Mouse (Mus musculus): ENCODE data around the gene Vash2. TPM values are rescaled to one million over a fixed set of nuclear protein-coding genes. Genes with fewer than 3 reads are reported as not detected.
"Not testable (repeated sequence)": the region's sequence is repeated elsewhere in the genome, so short reads cannot be mapped to it uniquely, and the experiment has no call there.

The Vash2 gene
- polyA plus RNA-seq (2015; fragmentation: Nextera tagmentation; extraction: Ambion mirVana): 27.0 and 29.3 TPM in 2 replicates

DNA sequence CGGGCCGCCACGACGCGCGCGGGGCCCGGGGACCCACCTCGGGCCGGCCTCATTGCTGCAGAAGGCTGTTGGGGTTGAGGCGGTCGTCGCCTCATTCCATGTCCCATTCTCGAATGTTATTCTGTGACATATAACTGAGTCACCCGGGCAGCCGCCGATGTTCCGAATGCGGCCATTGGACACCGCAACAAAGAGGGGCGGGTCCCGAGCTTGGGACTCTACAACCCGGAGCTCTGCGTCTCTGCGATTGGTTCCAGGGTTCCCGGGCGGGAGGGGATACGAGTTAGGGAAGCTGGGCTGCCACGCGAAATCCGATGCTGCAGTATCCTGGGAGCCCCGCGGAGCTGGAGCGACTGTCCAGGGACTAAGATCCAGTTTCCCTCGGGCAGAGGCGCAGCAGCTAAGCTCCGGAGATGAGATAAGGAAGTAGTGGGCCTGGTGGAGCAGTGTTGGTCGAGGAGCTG lies at the start of gene Vash2:
Gene Vash2, minus strand, starts transcription at position 197 of the 464 bp plus-strand sequence.
- H3K27ac ChIP-seq (ENCODE audit: low read length): peak within 1 kb of the TSS; percentile 89
- H3K36me3 ChIP-seq (ENCODE audit: insufficient read depth, low read length): peaks cover 4% of the 10 kb centered on the region; the same call in 1 of the 2 replicates
- WGBS: under 1% methylated on average over 38 of the region's 38 CpGs
- H3K4me3 ChIP-seq (ENCODE audit: low read length): peak within 1 kb of the TSS; percentile 71
- peaks cover 25% of the 10 kb centered on the region for H3K4me1 ChIP-seq (ENCODE audit: insufficient read depth, low read length)
- peak within 1 kb of the TSS; percentile 99 for H3K4me2 ChIP-seq (replicated peaks; ENCODE audit: low read depth, low read length)
- peak within 1 kb of the TSS; percentile 82 for H3K9ac ChIP-seq (replicated peaks; ENCODE audit: low read length)
- H3K9me3 ChIP-seq (ENCODE audit: low read length): no peaks in the 10 kb centered on the region
- peak; percentile 98 for ATAC-seq (ENCODE audit: low FRiP score, low TSS enrichment)
- no peaks in the 10 kb centered on the region for H3K27me3 ChIP-seq (ENCODE audit: insufficient read depth, low read length)

DNA sequence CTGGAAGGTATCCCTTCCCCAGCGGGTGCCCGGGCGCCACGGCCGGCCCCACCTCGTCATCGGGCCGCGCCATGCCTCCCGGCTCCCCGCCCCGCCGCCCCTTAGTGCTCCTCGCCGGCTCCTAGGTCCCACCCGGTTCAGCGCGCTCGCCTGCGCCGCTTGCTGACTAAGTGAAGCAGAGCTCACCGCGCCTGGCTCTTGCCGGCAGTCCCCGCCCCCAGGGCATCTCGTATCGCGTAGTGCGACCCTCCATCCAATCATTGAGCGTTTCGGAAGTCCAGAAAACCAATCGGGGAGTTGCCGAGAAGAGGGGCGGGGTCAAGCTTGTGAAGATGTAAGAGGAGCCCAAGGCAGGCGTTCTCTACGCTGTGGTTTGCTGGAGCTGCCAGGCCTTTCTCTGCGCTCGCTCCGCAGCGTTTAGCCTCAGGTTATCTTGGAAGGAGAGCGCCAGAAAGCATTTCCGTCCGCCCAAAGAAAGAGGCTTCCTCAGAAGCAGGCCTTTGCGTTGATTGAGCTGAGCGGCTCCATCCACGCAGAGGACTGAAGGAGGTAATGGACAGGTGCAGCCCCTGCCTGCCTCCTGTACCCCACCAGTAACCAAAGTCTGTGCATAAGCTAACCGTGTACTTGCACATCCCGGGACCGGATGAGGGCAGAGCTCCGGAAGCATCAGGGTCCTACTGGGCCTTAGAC lies 47.1 kb upstream of the Vash2 start, which contains the start of gene Flvcr1:
Gene Flvcr1, minus strand, starts transcription at position 138 of the 693 bp plus-strand sequence.
- Histone ChIP-seq H3K4me3 (ENCODE audit: low read length) (peak within 1 kb of the TSS; percentile 81), H3K9ac (replicated peaks; ENCODE audit: low read length) (peak within 1 kb of the TSS; percentile 84), H3K9me3 (ENCODE audit: low read length) (no peaks in the 10 kb centered on the region), H3K36me3 (ENCODE audit: insufficient read depth, low read length) (peaks cover 6% of the 10 kb centered on the region), H3K4me2 (replicated peaks; ENCODE audit: low read depth, low read length) (peak within 1 kb of the TSS; percentile 98), H3K27me3 (ENCODE audit: insufficient read depth, low read length) (no peaks in the 10 kb centered on the region), H3K27ac (ENCODE audit: low read length) (peak within 1 kb of the TSS; percentile 90), H3K4me1 (ENCODE audit: insufficient read depth, low read length) (peaks cover 21% of the 10 kb centered on the region)
- peak; percentile 100 for ATAC-seq (ENCODE audit: low FRiP score, low TSS enrichment)
- 0% methylated on average over 49 of the region's 50 CpGs for WGBS

DNA sequence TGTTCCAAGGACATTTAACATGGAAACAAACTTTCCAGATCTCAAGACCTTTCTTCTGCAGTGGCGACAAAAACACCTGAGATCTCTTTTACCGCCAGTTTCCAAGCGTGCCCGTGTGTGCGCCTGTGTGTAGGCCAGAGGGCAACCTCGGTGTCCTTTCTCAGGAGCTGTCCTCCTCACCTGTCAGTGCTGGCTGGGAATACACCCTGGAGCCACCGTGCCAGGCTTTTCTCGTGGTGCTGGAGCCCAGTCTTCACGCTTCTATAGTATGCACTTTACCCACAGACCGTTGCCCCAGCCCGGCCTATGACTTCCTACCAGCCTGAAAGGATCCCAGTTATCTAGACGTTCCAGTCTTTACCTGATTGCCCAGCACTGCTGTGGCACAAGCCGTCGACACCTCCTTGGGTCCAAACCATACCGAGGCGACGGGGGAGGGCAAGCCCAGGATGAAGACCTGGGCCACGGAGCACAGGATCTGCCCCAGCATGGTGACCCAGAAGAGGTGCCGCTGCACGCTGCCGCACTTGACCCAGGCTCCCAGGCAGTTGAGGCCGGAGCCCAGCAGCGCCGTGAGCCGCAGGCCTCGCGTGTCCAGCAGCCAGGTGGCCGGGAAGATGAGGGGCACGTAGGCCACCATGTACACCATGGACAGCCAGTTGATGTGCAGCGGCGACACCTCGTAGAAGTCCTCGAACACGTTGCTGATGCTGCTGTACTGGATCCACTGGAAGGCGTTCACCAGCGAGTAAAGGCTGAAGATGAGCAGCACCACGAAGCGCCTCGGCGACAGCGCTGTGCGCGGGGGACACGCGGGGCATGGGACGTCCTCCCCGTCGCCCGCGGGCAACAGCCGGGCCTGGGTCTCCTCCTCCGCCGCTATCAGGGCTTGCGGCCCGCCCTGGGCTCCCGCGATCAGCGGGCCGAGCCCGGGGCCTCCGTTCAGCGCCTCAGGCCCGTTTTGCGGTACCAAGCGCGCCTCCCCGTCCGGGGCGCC lies 46.2 kb upstream of the Vash2 start:
- peaks cover 21% of the 10 kb centered on the region for H3K4me1 ChIP-seq (ENCODE audit: insufficient read depth, low read length)
- H3K4me2 ChIP-seq (replicated peaks; ENCODE audit: low read depth, low read length): peak overlapping the region; percentile 98
- WGBS: 2% methylated on average over 69 of the region's 69 CpGs
- H3K36me3 ChIP-seq (ENCODE audit: insufficient read depth, low read length): peaks cover 6% of the 10 kb centered on the region
- peak overlapping the region; percentile 81 for H3K4me3 ChIP-seq (ENCODE audit: low read length)
- H3K9ac ChIP-seq (replicated peaks; ENCODE audit: low read length): peak overlapping the region; percentile 84
- ATAC-seq (ENCODE audit: low FRiP score, low TSS enrichment): peak; percentile 32
- H3K27ac ChIP-seq (ENCODE audit: low read length): peak overlapping the region; percentile 65
- no peaks in the 10 kb centered on the region for H3K27me3 ChIP-seq (ENCODE audit: insufficient read depth, low read length)
- H3K9me3 ChIP-seq (ENCODE audit: low read length): no peaks in the 10 kb centered on the region

DNA sequence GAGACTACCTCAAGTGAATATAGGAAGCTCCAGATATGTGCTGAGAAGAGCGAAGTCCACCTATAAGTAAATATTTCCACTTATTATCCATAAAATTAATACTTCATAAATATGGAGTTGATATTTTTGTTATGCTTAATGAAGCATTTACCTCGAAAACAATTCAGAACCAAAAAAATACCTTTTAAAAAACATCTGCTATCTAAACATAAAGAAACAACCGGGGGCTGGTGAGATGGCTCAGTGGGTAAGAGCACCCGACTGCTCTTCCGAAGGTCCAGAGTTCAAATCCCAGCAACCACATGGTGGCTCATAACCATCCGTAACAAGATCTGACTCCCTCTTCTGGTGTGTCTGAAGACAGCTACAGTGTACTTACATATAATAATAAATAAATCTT lies 44.7 kb upstream of the Vash2 start:
- H3K4me1 ChIP-seq (ENCODE audit: insufficient read depth, low read length): peaks cover 21% of the 10 kb centered on the region
- WGBS: 94% methylated on average over 5 of the region's 6 CpGs
- not testable (repeated sequence) for H3K9ac ChIP-seq (replicated peaks; ENCODE audit: low read length); H3K4me2 ChIP-seq (replicated peaks; ENCODE audit: low read depth, low read length); H3K4me3 ChIP-seq (ENCODE audit: low read length); H3K36me3 ChIP-seq (ENCODE audit: insufficient read depth, low read length); H3K9me3 ChIP-seq (ENCODE audit: low read length); H3K27me3 ChIP-seq (ENCODE audit: insufficient read depth, low read length); H3K27ac ChIP-seq (ENCODE audit: low read length); ATAC-seq (ENCODE audit: low FRiP score, low TSS enrichment)

DNA sequence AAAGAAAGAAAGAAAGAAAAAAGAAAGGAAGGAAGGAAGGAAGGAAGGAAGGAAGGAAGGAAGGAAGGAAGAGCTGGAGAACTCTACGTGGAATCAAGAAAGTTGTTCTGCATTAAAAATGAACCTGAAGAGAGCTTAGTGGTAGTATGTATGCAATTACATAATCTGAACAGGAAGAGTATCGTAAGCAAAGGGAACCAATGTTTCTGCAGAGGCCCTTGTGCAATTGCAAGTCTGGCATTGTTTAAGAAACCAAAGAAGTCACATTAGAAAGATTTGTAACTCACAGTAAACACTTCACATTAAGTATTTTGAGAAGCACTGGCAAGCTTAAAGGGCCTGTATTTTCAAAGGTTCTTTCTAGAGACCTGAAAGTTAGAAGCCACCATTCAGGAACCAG lies 44.0 kb upstream of the Vash2 start:
- H3K27ac ChIP-seq (ENCODE audit: low read length): no peak overlapping the region
- H3K27me3 ChIP-seq (ENCODE audit: insufficient read depth, low read length): no peaks in the 10 kb centered on the region
- H3K9ac ChIP-seq (replicated peaks; ENCODE audit: low read length): no peak overlapping the region
- no peak overlapping the region for H3K4me3 ChIP-seq (ENCODE audit: low read length)
- H3K36me3 ChIP-seq (ENCODE audit: insufficient read depth, low read length): peaks cover 9% of the 10 kb centered on the region
- no peak overlapping the region for H3K4me2 ChIP-seq (replicated peaks; ENCODE audit: low read depth, low read length)
- H3K9me3 ChIP-seq (ENCODE audit: low read length): no peaks in the 10 kb centered on the region
- 87% methylated on average over 2 of the region's 2 CpGs for WGBS
- ATAC-seq (ENCODE audit: low FRiP score, low TSS enrichment): no peak
- peaks cover 21% of the 10 kb centered on the region for H3K4me1 ChIP-seq (ENCODE audit: insufficient read depth, low read length)

DNA sequence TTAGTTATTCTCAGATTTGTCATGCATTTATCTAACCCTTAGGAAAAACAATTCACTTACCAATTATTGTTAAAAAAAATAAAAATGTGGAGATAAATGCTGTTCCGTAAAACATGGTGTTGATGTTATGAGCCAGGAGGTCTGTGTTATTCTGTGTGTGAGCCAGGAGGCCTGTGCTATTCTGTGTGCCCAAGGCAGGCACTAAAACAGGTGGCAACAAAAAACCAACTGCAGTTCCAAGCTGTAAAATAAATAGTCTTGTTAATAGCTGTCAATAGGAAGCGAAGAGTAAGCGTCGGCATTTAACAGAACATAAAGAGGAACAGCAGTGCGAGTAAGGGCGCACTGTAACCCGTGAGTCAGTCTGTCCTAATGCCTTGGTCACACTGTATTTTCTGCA lies 41.9 kb upstream of the Vash2 start:
- no peak overlapping the region for H3K4me3 ChIP-seq (ENCODE audit: low read length)
- H3K9ac ChIP-seq (replicated peaks; ENCODE audit: low read length): no peak overlapping the region
- no peak overlapping the region for H3K4me2 ChIP-seq (replicated peaks; ENCODE audit: low read depth, low read length)
- H3K9me3 ChIP-seq (ENCODE audit: low read length): no peaks in the 10 kb centered on the region
- H3K27me3 ChIP-seq (ENCODE audit: insufficient read depth, low read length): no peaks in the 10 kb centered on the region
- peaks cover 13% of the 10 kb centered on the region for H3K4me1 ChIP-seq (ENCODE audit: insufficient read depth, low read length)
- peaks cover 9% of the 10 kb centered on the region for H3K36me3 ChIP-seq (ENCODE audit: insufficient read depth, low read length)
- ATAC-seq (ENCODE audit: low FRiP score, low TSS enrichment): no peak
- 79% methylated on average over 7 of the region's 7 CpGs for WGBS
- no peak overlapping the region for H3K27ac ChIP-seq (ENCODE audit: low read length)

DNA sequence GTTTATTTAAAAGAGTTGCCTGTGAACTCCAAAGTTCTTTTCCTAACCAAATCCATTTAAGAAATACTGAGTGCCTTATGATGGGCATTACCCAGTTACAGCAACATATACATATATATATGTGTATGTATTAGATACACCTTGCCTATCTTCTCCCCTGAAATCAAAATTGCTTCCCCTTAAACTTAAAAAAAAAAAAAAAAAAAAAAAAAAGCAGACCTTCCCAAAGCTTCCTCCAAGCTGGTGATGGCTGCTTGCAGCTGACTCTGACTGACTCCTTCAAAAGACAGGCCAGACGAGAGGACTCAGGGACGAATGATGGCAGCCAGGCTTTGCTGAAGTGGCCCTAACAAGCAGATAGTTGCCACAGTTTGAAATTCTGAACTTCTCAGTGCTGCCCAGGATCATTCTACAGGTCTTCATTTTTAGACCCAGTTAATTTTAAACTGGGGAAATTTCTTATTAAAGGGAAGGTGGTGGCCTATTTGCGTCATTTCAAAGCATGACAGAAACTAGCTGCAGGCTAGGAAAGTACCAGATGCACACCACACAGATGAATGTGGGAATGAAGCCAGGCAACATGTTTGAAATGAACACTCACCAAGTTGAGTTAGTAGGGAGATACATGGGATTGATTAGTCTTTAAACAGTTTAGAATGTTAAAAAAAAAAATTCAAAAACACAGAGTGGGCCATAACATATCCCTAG lies 41.3 kb upstream of the Vash2 start:
- ATAC-seq (ENCODE audit: low FRiP score, low TSS enrichment): no peak
- H3K4me2 ChIP-seq (replicated peaks; ENCODE audit: low read depth, low read length): no peak overlapping the region
- H3K4me1 ChIP-seq (ENCODE audit: insufficient read depth, low read length): peaks cover 11% of the 10 kb centered on the region
- no peak overlapping the region for H3K27ac ChIP-seq (ENCODE audit: low read length)
- H3K27me3 ChIP-seq (ENCODE audit: insufficient read depth, low read length): no peaks in the 10 kb centered on the region
- no peak overlapping the region for H3K9ac ChIP-seq (replicated peaks; ENCODE audit: low read length)
- 86% methylated on average over 3 of the region's 3 CpGs for WGBS
- H3K36me3 ChIP-seq (ENCODE audit: insufficient read depth, low read length): peaks cover 9% of the 10 kb centered on the region
- no peak overlapping the region for H3K4me3 ChIP-seq (ENCODE audit: low read length)
- no peaks in the 10 kb centered on the region for H3K9me3 ChIP-seq (ENCODE audit: low read length)

DNA sequence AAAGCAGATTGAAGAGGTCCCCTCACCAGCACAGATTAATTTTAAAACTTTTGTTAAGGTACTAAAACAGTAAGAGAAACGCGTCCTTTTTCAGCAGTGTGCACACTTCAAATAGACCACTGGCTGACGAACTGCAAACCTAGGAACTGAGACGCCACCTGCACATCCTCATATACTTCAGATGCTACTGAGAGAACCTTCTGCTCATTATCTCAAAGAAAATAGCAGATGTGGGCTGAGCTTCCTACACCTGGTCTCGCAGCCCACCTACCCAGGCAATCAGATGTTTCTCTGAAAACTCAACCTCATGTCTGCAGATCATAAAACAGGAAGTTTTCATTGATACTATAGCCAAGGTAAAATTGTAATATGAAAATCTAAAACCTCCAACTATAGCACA lies 40.7 kb upstream of the Vash2 start:
- Histone ChIP-seq H3K4me3 (ENCODE audit: low read length) (no peak overlapping the region), H3K9ac (replicated peaks; ENCODE audit: low read length) (no peak overlapping the region), H3K27me3 (ENCODE audit: insufficient read depth, low read length) (no peaks in the 10 kb centered on the region), H3K4me1 (ENCODE audit: insufficient read depth, low read length) (peaks cover 5% of the 10 kb centered on the region), H3K27ac (ENCODE audit: low read length) (no peak overlapping the region), H3K9me3 (ENCODE audit: low read length) (no peaks in the 10 kb centered on the region), H3K36me3 (ENCODE audit: insufficient read depth, low read length) (peaks cover 10% of the 10 kb centered on the region), H3K4me2 (replicated peaks; ENCODE audit: low read depth, low read length) (no peak overlapping the region)
- 92% methylated on average over 5 of the region's 5 CpGs for WGBS
- ATAC-seq (ENCODE audit: low FRiP score, low TSS enrichment): no peak

DNA sequence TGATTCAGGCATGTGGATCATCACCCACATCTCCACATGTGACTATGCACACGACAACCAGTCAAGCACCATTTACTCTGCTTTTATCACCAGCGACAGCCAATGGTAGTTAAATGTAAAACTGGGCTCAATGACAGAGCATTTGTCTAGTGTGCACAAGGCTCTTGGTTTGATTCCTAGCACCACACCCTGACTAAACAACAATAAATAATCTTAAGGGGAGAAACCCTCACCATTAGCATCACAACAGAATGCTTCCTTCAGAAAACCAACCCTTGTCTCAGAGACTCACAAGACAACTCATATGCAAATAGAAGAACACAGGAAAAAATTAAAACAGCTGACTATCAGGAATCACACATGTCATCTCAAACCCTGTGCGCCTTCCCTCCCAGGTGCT lies 35.2 kb upstream of the Vash2 start:
- no peak overlapping the region for H3K4me2 ChIP-seq (replicated peaks; ENCODE audit: low read depth, low read length)
- no peaks in the 10 kb centered on the region for H3K4me1 ChIP-seq (ENCODE audit: insufficient read depth, low read length)
- ATAC-seq (ENCODE audit: low FRiP score, low TSS enrichment): no peak
- H3K4me3 ChIP-seq (ENCODE audit: low read length): no peak overlapping the region
- no peaks in the 10 kb centered on the region for H3K9me3 ChIP-seq (ENCODE audit: low read length)
- no peaks in the 10 kb centered on the region for H3K27me3 ChIP-seq (ENCODE audit: insufficient read depth, low read length)
- no peak overlapping the region for H3K27ac ChIP-seq (ENCODE audit: low read length)
- H3K36me3 ChIP-seq (ENCODE audit: insufficient read depth, low read length): peaks cover 38% of the 10 kb centered on the region
- no peak overlapping the region for H3K9ac ChIP-seq (replicated peaks; ENCODE audit: low read length)
- WGBS: 91% methylated on average over 3 of the region's 3 CpGs
